Mouse (Mus musculus): ENCODE results near the gene Inca1. TPM values are rescaled to one million over a fixed set of nuclear protein-coding genes. Genes with fewer than 3 reads are reported as not detected.

Gene Inca1
- total RNA-seq, 2 experiments from 2014 or later: 1.9 to 2.1 TPM

Small RNA genes lying within 50 kb of the gene (microRNA-seq; reads per million reads assigned to microRNA genes)
- 0.85 to 1.1 reads per million in 2 experiments for gene Mir6925

Other genes with a start within 250 kb of the Inca1 start
- 10 to 100 TPM; 12.9 to 17.9 TPM for gene Med11, start 248.2 kb downstream of the Inca1 start, total RNA-seq (2021)
- 1 to 10 TPM in 1 of 2 experiments, under 1 TPM in 1; 0.62 to 1.2 TPM for gene Zmynd15, start 240.7 kb downstream of the Inca1 start, total RNA-seq (2021)
- under 1 TPM; 0.62 to 0.78 TPM for gene Cxcl16, start 240.2 kb downstream of the Inca1 start, total RNA-seq (2021)
- 1 to 10 TPM in 1 of 2 experiments, not detected in 1; 1.0 TPM for gene Tm4sf5, start 194.9 kb downstream of the Inca1 start, total RNA-seq (2021)
- not detected for gene Vmo1, start 185.5 kb downstream of the Inca1 start, total RNA-seq (2021)
- gene Gltpd2, start 181.0 kb downstream of the Inca1 start, total RNA-seq (2021): not detected
- 100 to 1,000 TPM; 198 to 203 TPM for gene Psmb6, start 174.8 kb downstream of the Inca1 start, total RNA-seq (2021)
- gene Gm40193, start 167.2 kb downstream of the Inca1 start, total RNA-seq (2021): not detected
- gene Pld2, start 160.1 kb downstream of the Inca1 start, total RNA-seq (2021): 10 to 100 TPM; 21.9 to 24.5 TPM
- 100 to 1,000 TPM; 350 to 366 TPM for gene Mink1, start 137.3 kb downstream of the Inca1 start, total RNA-seq (2021)
- gene 4930544D05Rik, start 84.3 kb downstream of the Inca1 start, total RNA-seq (2021): under 1 TPM; 0.88 TPM
- gene Chrne, start 80.9 kb downstream of the Inca1 start, total RNA-seq (2021): under 1 TPM; 0.32 to 0.57 TPM
- not detected for gene Gp1ba, start 61.0 kb downstream of the Inca1 start, total RNA-seq (2021)
- 10 to 100 TPM; 70.2 to 72.3 TPM for gene Rnf167, start 52.9 kb downstream of the Inca1 start, total RNA-seq (2021)
- gene Slc25a11, start 52.7 kb downstream of the Inca1 start, total RNA-seq (2021): 100 to 1,000 TPM; 124 to 127 TPM
- gene Pfn1, start 45.5 kb downstream of the Inca1 start, total RNA-seq (2021): 100 to 1,000 TPM; 340 to 380 TPM
- gene Eno3, start 43.0 kb downstream of the Inca1 start, total RNA-seq (2021): 10 to 100 TPM in 1 of 2 experiments, 1 to 10 TPM in 1; 5.9 to 10.1 TPM
- 10 to 100 TPM; 45.8 to 53.7 TPM for gene Spag7, start 30.7 kb downstream of the Inca1 start, total RNA-seq (2021)
- gene Camta2, start 12.1 kb downstream of the Inca1 start, total RNA-seq (2021): 100 to 1,000 TPM; 288 to 296 TPM
- gene Kif1c, start 393 bp upstream of the Inca1 start, total RNA-seq (2021): 10 to 100 TPM; 66.2 to 68.4 TPM
- 10 to 100 TPM; 17.7 to 21.0 TPM for gene Zfp3, start 64.1 kb upstream of the Inca1 start, total RNA-seq (2021)
- gene Scimp, start 112.4 kb upstream of the Inca1 start, total RNA-seq (2021): not detected
- gene Rabep1, start 144.6 kb upstream of the Inca1 start, total RNA-seq (2021): 100 to 1,000 TPM; 107 to 109 TPM